Mouse (Mus musculus): ENCODE measurements around the gene Mtmr12.
"Not testable (repeated sequence)": the region's sequence is repeated elsewhere in the genome, so short reads cannot be mapped to it uniquely, and the experiment has no call there.

Gene Mtmr12

DNA sequence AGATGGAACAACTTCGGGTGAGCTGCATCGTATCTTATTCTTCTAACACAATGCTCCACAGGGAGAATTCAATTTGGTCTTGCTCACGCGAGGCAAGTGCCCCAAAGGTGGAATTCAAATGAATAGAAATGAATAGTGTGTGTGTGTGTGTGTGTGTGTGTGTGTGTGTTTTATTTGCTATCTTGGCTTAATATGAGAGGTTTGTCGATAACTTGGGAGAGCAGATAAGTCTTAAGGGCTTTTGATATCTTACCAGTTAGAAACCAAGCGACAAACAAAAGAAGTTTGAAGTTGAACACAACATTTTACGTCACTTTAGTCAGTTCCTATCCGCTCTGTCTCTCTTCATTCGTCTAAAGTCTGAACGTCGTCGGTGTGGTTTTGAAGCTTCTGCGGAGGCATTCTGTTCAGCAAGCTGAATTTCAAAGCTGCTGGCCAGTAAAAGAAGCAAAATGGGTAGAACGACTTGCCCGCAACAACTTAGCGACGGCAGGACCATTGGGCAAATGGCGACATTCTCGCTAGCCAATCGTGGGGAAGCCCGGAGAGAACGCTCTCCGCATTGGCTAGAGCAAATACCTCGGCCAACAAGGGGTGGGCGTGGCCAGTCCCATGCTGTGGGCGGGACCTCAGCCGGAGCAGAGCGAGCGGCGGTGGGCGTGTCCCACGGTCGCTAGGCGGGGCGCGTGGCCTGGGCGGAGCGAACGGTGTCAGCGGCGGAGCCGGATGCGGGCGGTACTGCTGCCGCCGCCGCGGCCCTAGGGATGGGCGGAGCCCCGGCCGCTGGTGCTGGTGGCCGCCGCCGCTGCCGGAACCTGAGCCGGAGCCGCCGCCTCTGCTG lies at the start of gene Mtmr12:
TSS of gene Mtmr12 (plus strand) at position 710 of the 841 bp plus-strand sequence.
- ATAC-seq (ENCODE audit: insufficient number of reproducible peaks, low FRiP score, low TSS enrichment), result peak; percentile 93

DNA sequence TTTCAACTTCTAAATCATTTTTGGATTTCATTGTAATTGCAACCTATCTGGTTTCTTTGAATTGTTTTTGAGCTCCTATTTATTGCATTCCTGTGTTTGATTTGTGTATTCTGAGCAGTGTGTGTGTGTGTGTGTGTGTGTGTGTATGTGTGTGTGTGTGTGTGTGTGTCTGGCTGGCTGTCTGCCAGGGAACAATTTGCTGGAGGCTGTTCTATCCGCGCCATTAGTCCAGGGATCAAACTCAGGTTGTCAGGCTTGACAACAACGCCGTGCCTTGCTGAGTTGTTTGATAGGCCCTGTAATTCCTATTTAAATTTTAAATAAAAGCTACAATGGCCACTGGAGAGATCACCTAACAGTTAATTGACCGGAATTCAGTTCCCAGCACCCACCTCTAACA lies 26.7 kb upstream of the Mtmr12 start:
- no peak for ATAC-seq (ENCODE audit: insufficient number of reproducible peaks, low FRiP score, low TSS enrichment)

GRCm38 (mm10) chr15:12181181-12181805 lies 23.5 kb upstream of the Mtmr12 start:
- ATAC-seq (ENCODE audit: insufficient number of reproducible peaks, low FRiP score, low TSS enrichment), result not testable (repeated sequence)

- ATAC-seq (ENCODE audit: insufficient number of reproducible peaks, low FRiP score, low TSS enrichment), result no peak
Observed at GRCm38 (mm10) chr15:12193880-12194816, 10.7 kb upstream of the Mtmr12 start.

DNA sequence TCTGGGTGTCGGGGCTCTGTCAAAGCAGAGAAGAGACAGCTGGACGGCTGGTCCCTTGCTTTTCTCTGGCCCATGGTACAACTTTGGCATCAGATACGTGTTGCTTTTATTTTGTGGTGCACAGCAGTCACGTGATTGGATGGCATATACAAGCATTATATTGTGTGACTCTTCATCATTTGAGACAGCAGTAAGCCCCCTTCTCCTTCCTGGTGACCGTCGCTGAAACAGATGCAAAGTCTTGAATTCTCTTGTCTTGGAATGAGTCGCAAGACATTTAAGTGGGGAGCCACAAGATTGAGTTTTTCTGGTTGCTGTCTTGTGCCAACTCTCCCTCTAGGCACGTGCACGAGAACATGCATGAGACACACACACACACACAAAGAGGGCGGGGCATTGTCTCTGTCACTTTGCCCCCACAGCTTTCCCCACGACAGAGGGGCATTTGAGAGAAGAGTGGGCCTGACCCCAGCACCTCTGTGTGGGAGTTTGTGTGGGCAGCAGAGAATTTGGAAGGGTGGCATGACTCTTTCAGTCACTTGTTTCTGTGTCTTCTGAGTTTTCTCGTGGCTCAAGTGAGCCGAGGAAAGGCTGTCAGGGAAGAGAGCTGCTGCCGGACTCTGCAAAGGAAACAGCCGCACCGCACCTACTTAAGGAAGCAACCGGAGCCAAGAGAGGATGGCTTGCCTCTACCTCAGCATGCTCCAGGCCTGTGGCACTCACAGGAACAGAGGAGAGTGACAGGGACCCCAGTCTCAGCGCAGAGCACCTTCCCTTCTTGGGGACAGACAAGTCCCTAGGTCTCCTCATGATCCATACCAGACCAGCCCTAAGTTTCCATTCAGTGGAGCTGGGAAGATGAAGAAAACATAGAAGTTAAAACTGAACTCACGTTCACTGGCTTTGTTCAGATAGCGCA lies 9.8 kb upstream of the Mtmr12 start:
- no peak for ATAC-seq (ENCODE audit: insufficient number of reproducible peaks, low FRiP score, low TSS enrichment)

- ATAC-seq (ENCODE audit: insufficient number of reproducible peaks, low FRiP score, low TSS enrichment), result no peak
Observed at GRCm38 (mm10) chr15:12195966-12196365, 8.9 kb upstream of the Mtmr12 start.

- peak; percentile 82 for ATAC-seq (ENCODE audit: insufficient number of reproducible peaks, low FRiP score, low TSS enrichment)
Observed at GRCm38 (mm10) chr15:12196410-12197191, 8.2 kb upstream of the Mtmr12 start.

GRCm38 (mm10) chr15:12197361-12197760 lies 7.5 kb upstream of the Mtmr12 start:
- no peak for ATAC-seq (ENCODE audit: insufficient number of reproducible peaks, low FRiP score, low TSS enrichment)

DNA sequence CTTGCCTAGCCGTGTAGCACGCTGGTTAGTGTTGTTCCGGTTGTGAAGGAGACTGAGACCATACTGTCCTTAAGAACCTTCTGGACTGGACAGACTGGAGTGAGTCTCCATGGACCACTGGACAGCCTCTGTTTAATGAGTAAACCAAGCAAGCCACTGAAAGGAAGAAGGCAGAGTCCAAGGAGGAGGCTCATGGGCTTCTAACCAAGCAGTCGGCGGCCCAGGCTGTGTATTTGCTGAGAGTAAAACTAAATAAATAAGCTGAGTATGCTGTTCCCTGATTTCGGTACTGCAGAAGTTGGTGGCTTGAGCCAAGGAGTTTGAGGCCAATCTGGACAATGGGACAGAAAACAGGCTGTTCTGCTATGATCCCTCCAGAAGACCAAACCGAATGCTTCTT lies 4.8 kb upstream of the Mtmr12 start:
- ATAC-seq (ENCODE audit: insufficient number of reproducible peaks, low FRiP score, low TSS enrichment), result no peak

GRCm38 (mm10) chr15:12201856-12202255 lies 3.0 kb upstream of the Mtmr12 start:
- no peak for ATAC-seq (ENCODE audit: insufficient number of reproducible peaks, low FRiP score, low TSS enrichment)

GRCm38 (mm10) chr15:12202456-12202855 lies 2.4 kb upstream of the Mtmr12 start:
- ATAC-seq (ENCODE audit: insufficient number of reproducible peaks, low FRiP score, low TSS enrichment), result no peak

- not testable (repeated sequence) for ATAC-seq (ENCODE audit: insufficient number of reproducible peaks, low FRiP score, low TSS enrichment)
Observed at GRCm38 (mm10) chr15:12203008-12203407, 1.8 kb upstream of the Mtmr12 start.

GRCm38 (mm10) chr15:12203512-12204318 lies 1.1 kb upstream of the Mtmr12 start:
- no peak for ATAC-seq (ENCODE audit: insufficient number of reproducible peaks, low FRiP score, low TSS enrichment)

DNA sequence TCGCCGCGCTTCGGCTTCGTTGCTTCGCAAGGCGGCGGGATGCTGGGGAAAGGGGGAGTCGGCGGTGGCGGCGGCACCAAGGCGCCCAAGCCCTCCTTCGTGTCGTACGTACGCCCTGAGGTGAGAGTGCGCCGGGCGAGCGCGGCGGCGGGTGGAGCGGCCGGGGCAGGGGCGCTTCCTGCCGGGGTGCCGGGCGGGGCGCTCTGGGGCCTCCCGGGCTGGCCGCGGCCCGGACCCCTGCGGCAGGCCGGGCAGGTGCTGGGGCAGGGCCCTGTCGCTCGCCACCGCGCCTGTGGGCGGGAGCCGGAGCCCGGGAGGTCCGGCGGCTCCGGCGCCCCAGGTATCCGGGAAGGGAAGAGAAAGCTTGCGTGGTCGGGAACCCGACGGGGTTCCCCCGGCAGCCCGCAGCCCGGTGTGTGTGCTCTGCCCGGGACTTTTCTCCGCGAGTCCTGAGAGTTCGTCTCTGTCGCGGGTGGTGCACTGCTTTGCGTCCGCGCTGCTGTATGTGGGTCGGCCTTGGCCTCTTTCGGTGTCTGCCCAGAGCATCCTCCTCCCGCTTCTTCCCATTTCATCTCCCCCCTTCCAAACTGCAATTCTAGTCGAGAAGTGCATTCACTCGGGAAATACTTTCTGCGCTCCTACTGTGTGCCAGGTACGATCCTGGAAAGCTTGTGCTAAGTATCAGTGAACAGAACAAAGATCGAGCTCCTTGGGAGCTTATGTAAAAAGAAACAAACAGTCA lies 503 bp downstream of the Mtmr12 start:
- peak; percentile 53 for ATAC-seq (ENCODE audit: insufficient number of reproducible peaks, low FRiP score, low TSS enrichment)

- ATAC-seq (ENCODE audit: insufficient number of reproducible peaks, low FRiP score, low TSS enrichment), result no peak
Observed at GRCm38 (mm10) chr15:12205902-12206645, 1.2 kb downstream of the Mtmr12 start.

DNA sequence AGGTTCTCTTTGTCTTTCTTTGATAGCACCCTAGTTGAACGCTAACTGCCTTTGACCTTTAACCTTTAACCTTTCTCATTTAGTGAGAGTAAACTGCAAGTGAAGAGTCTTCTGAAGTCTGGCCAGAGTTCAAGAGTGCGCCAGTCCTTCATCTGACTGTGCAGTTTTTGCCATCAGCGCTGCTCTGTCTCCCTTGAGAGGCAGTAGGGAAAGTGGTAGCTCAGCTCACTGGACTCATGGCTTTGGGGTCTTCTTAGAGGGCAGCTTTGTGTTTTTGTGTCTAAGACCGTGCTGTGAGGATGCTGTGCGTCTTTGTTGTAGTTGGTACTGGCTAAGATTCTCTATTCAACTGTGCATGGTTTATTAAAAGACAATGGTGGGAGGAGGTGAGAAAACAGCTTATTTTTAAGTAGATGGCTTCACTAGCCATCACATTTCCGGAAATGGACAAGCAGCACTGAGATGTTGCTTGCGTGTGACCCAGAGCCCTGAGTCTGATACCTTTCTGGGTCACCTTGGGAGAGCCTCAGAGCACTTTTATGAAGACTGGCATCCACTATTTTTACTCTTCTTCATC lies 1.9 kb downstream of the Mtmr12 start:
- no peak for ATAC-seq (ENCODE audit: insufficient number of reproducible peaks, low FRiP score, low TSS enrichment)

Data from cerebellum, adult (tissue).